Mouse (Mus musculus): ENCODE results near the gene Tmem80. TPM values are rescaled to one million over a fixed set of nuclear protein-coding genes. Genes with fewer than 3 reads are reported as not detected.

Gene Tmem80
- polyA plus RNA-seq, 1 experiment = 23.7 TPM

DNA sequence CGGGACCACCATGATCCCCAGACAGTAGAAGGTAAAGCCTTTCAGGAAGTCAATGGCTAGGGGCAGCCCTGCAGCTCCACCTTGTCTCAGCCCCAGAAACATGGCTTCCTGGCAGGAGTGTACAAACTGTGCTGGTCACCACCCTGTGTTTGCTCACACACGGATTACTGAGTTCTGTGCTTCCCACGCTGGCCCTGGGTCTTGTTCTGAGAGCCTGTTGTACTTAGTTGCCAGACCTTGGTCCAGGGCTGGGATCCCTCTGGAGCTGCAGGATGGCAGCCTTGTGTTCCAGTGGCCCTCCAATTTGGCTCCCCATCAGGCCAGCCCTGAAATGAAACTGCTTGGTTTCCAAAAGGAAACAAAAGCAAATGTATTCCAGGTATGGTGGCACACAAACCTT lies 8.8 kb downstream of the Tmem80 start:
- Histone ChIP-seq H3K4me1 (ENCODE audit: control insufficient read depth, insufficient read depth, insufficient read length, low read length) (peaks cover 21% of the 10 kb centered on the region), H3K36me3 (ENCODE audit: control insufficient read depth, insufficient read depth, low read length) (peaks cover 13% of the 10 kb centered on the region), H3K4me3 (ENCODE audit: low read depth, low read length) (no peak overlapping the region), H3K27ac (ENCODE audit: insufficient read depth, low read depth, low read length) (no peak overlapping the region), H3K27me3 (ENCODE audit: control insufficient read depth, insufficient read depth, low read length) (no peaks in the 10 kb centered on the region)
- no peak for TF ChIP-seq POLR2A (IDR thresholded peaks at IDR 0.05; ENCODE audit: low read depth, low read length)
- TF ChIP-seq CTCF (IDR thresholded peaks at IDR 0.05; ENCODE audit: extremely low read depth, insufficient read length, insufficient replicate concordance, low read depth, low read length) = no peak
- WGBS = 68% methylated on average over 3 of the region's 3 CpGs

DNA sequence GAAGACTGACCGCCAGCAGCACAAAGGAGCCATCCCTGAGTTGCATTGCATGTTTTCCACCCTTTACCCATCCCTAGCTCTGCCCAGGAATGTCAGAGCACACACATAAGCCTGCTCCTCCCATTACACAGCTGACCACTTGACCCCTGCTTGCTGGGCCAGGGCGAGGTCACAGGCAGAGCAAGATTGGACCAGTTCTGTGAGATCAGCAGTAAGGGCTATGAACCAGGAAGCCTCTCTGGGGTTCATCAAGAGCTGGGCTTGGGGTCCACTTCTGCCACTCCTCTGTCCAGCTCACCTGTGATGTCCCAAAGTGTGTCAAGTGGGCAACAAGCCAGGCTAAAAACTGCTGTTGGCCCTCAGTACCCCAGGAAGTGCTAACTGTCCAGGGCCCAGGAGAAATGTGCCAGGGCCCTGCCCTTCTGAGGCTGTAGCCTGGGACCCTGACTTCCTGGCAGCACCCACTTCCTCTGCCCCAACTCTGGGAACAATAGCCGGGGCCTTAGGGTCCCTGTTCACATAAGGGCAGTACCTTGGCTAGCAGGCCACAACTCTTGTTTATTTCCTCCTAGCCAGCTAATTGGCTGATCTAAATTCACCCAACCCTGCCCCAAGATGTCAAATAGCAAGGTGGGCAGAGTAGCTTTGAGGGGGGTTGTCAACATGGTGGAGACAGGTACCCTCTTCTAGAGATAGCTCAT lies 10.3 kb downstream of the Tmem80 start:
- WGBS = 52% methylated on average over 3 of the region's 3 CpGs
- no peak for TF ChIP-seq CTCF (IDR thresholded peaks at IDR 0.05; ENCODE audit: extremely low read depth, insufficient read length, insufficient replicate concordance, low read depth, low read length)
- TF ChIP-seq POLR2A (IDR thresholded peaks at IDR 0.05; ENCODE audit: low read depth, low read length) = no peak
- Histone ChIP-seq H3K27ac (ENCODE audit: insufficient read depth, low read depth, low read length) (peak overlapping the region; percentile 98), H3K4me1 (ENCODE audit: control insufficient read depth, insufficient read depth, insufficient read length, low read length) (peaks cover 29% of the 10 kb centered on the region), H3K4me3 (ENCODE audit: low read depth, low read length) (peak overlapping the region; percentile 84), H3K36me3 (ENCODE audit: control insufficient read depth, insufficient read depth, low read length) (peaks cover 25% of the 10 kb centered on the region), H3K27me3 (ENCODE audit: control insufficient read depth, insufficient read depth, low read length) (no peaks in the 10 kb centered on the region)

GRCm38 (mm10) chr7:141338576-141339131 lies 11.1 kb downstream of the Tmem80 start, which contains the start of gene Eps8l2:
Eps8l2 (plus strand) TSS chr7:141338880.
- peak within 1 kb of the TSS; percentile 84 for H3K4me3 ChIP-seq (ENCODE audit: low read depth, low read length)
- peak within 1 kb of the TSS; percentile 98 for H3K27ac ChIP-seq (ENCODE audit: insufficient read depth, low read depth, low read length)
- WGBS = 3% methylated on average over 23 of the region's 23 CpGs
- TF ChIP-seq POLR2A (IDR thresholded peaks at IDR 0.05; ENCODE audit: low read depth, low read length) = peak; percentile 94
- no peak for TF ChIP-seq CTCF (IDR thresholded peaks at IDR 0.05; ENCODE audit: extremely low read depth, insufficient read length, insufficient replicate concordance, low read depth, low read length)
- H3K4me1 ChIP-seq (ENCODE audit: control insufficient read depth, insufficient read depth, insufficient read length, low read length) = peaks cover 36% of the 10 kb centered on the region
- H3K27me3 ChIP-seq (ENCODE audit: control insufficient read depth, insufficient read depth, low read length) = no peaks in the 10 kb centered on the region
- H3K36me3 ChIP-seq (ENCODE audit: control insufficient read depth, insufficient read depth, low read length) = peaks cover 25% of the 10 kb centered on the region

DNA sequence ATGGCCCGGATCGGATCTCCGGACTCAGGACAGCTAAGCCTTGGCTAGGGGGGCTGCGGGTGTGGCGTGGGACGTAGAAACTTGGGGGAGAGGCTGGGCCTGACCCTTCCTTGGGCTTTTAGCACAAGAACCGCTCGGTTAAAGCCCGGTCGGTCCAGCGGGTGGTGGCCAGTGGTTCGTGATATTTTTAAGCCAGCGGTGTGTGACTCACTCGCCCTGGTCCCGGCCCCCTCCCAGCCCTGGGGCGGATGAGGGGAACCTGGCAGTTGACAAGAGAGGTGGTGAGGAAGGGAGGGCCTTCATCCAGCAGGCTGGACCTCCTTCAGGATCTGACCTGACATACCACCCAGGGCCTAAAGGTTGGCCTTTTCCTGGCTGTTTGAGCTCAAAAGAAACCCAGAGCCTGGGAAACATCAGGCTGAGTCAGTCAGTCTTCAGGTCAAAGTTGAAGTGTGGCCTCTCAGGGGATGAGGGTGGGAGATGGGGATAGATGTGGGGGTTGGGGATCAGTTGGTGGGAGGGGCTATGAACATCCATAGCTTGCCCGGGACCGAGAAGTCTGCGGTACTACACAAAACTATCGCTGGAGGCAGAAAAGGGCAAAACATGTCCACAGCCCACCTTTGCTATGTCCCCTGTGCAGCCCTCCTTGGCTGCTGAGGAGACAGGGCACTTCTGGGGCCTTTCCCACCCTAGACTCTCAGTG lies 11.8 kb downstream of the Tmem80 start:
- Histone ChIP-seq H3K4me3 (ENCODE audit: low read depth, low read length) (peak overlapping the region; percentile 84), H3K4me1 (ENCODE audit: control insufficient read depth, insufficient read depth, insufficient read length, low read length) (peaks cover 36% of the 10 kb centered on the region), H3K27me3 (ENCODE audit: control insufficient read depth, insufficient read depth, low read length) (no peaks in the 10 kb centered on the region), H3K27ac (ENCODE audit: insufficient read depth, low read depth, low read length) (peak overlapping the region; percentile 98), H3K36me3 (ENCODE audit: control insufficient read depth, insufficient read depth, low read length) (peaks cover 22% of the 10 kb centered on the region)
- 29% methylated on average over 20 of the region's 20 CpGs for WGBS
- TF ChIP-seq CTCF (IDR thresholded peaks at IDR 0.05; ENCODE audit: extremely low read depth, insufficient read length, insufficient replicate concordance, low read depth, low read length) (no peak), POLR2A (IDR thresholded peaks at IDR 0.05; ENCODE audit: low read depth, low read length) (no peak; the same call in 1 of the 2 replicates)

DNA sequence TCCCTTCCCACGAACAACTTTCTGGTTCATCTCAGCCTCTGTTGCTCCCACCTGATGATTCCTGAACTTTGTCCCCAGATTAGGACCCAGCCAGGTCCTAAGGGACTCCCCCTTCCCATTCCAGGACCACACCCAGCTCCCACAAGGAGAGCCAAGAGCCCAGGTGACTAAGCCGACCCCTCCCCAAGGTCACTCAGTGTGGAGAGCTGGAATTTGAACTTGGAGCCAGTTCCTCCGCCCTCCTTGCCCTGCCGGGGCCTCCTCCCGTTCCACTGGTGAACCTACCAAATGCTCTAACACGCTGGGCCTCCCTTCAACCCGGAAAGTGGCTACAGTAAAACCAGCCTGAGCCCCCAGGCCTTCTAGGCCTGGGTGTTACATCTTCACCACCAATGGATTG lies 12.5 kb downstream of the Tmem80 start:
- no peaks in the 10 kb centered on the region for H3K27me3 ChIP-seq (ENCODE audit: control insufficient read depth, insufficient read depth, low read length)
- H3K27ac ChIP-seq (ENCODE audit: insufficient read depth, low read depth, low read length) = peak overlapping the region; percentile 98
- peaks cover 36% of the 10 kb centered on the region for H3K4me1 ChIP-seq (ENCODE audit: control insufficient read depth, insufficient read depth, insufficient read length, low read length)
- TF ChIP-seq POLR2A (IDR thresholded peaks at IDR 0.05; ENCODE audit: low read depth, low read length) (no peak), CTCF (IDR thresholded peaks at IDR 0.05; ENCODE audit: extremely low read depth, insufficient read length, insufficient replicate concordance, low read depth, low read length) (no peak)
- peak overlapping the region; percentile 84 for H3K4me3 ChIP-seq (ENCODE audit: low read depth, low read length)
- H3K36me3 ChIP-seq (ENCODE audit: control insufficient read depth, insufficient read depth, low read length) = peaks cover 22% of the 10 kb centered on the region
- 31% methylated on average over 7 of the region's 7 CpGs for WGBS

GRCm38 (mm10) chr7:141340476-141340875 lies 12.9 kb downstream of the Tmem80 start:
- WGBS = 36% methylated on average over 6 of the region's 6 CpGs
- Histone ChIP-seq H3K4me3 (ENCODE audit: low read depth, low read length) (peak overlapping the region; percentile 84), H3K36me3 (ENCODE audit: control insufficient read depth, insufficient read depth, low read length) (peaks cover 22% of the 10 kb centered on the region), H3K27ac (ENCODE audit: insufficient read depth, low read depth, low read length) (peak overlapping the region; percentile 98), H3K27me3 (ENCODE audit: control insufficient read depth, insufficient read depth, low read length) (no peaks in the 10 kb centered on the region), H3K4me1 (ENCODE audit: control insufficient read depth, insufficient read depth, insufficient read length, low read length) (peaks cover 36% of the 10 kb centered on the region)
- TF ChIP-seq POLR2A (IDR thresholded peaks at IDR 0.05; ENCODE audit: low read depth, low read length) = 0 out of 2 replicates have a peak, but pooled peaks have one; percentile 21
- TF ChIP-seq CTCF (IDR thresholded peaks at IDR 0.05; ENCODE audit: extremely low read depth, insufficient read length, insufficient replicate concordance, low read depth, low read length) = no peak

All from small intestine, adult 2 months (tissue).